Mouse (Mus musculus): Measurements from ENCODE around the gene Cav2.

Cav2 gene

GRCm38 (mm10) chr6:17309260-17309659, 28.3 kb downstream of the Cav2 start:
- no peak for DNase-seq (ENCODE audit: low read depth, low spot score)

GRCm38 (mm10) chr6:17314241-17314640, 33.3 kb downstream of the Cav2 start:
- no peak for DNase-seq (ENCODE audit: low read depth, low spot score)

- no peak for DNase-seq (ENCODE audit: low read depth, low spot score)
Measured at GRCm38 (mm10) chr6:17314659-17315616, 34.0 kb downstream of the Cav2 start.

GRCm38 (mm10) chr6:17316294-17317166, 35.5 kb downstream of the Cav2 start:
- DNase-seq (ENCODE audit: low read depth, low spot score) = no peak

- no peak for DNase-seq (ENCODE audit: low read depth, low spot score)
Measured at GRCm38 (mm10) chr6:17317167-17317524, 36.2 kb downstream of the Cav2 start.

- DNase-seq (ENCODE audit: low read depth, low spot score) = no peak
Measured at GRCm38 (mm10) chr6:17317944-17318343, 37.0 kb downstream of the Cav2 start.

- DNase-seq (ENCODE audit: low read depth, low spot score) = no peak
Measured at GRCm38 (mm10) chr6:17321976-17322375, 41.0 kb downstream of the Cav2 start.

- DNase-seq (ENCODE audit: low read depth, low spot score) = no peak
Measured at GRCm38 (mm10) chr6:17327216-17327615, 46.2 kb downstream of the Cav2 start.

- no peak for DNase-seq (ENCODE audit: low read depth, low spot score)
Measured at GRCm38 (mm10) chr6:17329801-17330200, 48.8 kb downstream of the Cav2 start.

- no peak for DNase-seq (ENCODE audit: low read depth, low spot score)
Measured at GRCm38 (mm10) chr6:17337724-17338123, 56.7 kb downstream of the Cav2 start.
